Mouse (Mus musculus) kidney, embryonic 14.5 days (tissue): Measurements from ENCODE around the gene Rplp0. TPM values are rescaled to one million over a fixed set of nuclear protein-coding genes. Genes with fewer than 3 reads are reported as not detected.

Source experiments
- ATAC-seq: fragments of 200-750 bp; cut with Nextera tagmentation; 2 replicates; pipeline ENCODE4 v1.8.0; 2017; ENCODE audit warnings: moderate number of reproducible peaks, mild to moderate bottlenecking, moderate TSS enrichment, moderate library complexity; ENCODE audit not compliant: low FRiP score, low TSS enrichment
- H3K27ac ChIP-seq: fragments of 300-500 bp; sonication (generic); 2 replicates; pipeline ENCODE4 v1.5.1; 2014; ENCODE audit warnings: low read depth, mild to moderate bottlenecking, low read length, moderate library complexity, mixed read lengths
- H3K27me3 ChIP-seq: fragments of 300-500 bp; sonication (generic); 2 replicates; pipeline ENCODE4 v1.6.1; 2014; ENCODE audit warnings: mild to moderate bottlenecking, low read length; ENCODE audit not compliant: control insufficient read depth, insufficient read depth
- H3K36me3 ChIP-seq: fragments of 300-500 bp; sonication (generic); 2 replicates; pipeline ENCODE4 v1.6.1; 2014; ENCODE audit warnings: low read length, mixed read lengths; ENCODE audit not compliant: control insufficient read depth, insufficient read depth
- H3K4me1 ChIP-seq: fragments of 300-500 bp; sonication (generic); 2 replicates; pipeline ENCODE4 v1.6.1; 2014; ENCODE audit warnings: low read length, mixed read lengths; ENCODE audit not compliant: control insufficient read depth, insufficient read depth
- H3K4me2 ChIP-seq: fragments of 300-500 bp; sonication (generic); replicated peaks from 2 replicates; pipeline ENCODE4 v1.6.1; 2014; ENCODE audit warnings: low read depth, mild to moderate bottlenecking, low read length
- H3K4me3 ChIP-seq: fragments of 300-500 bp; sonication (generic); 2 replicates; pipeline ENCODE4 v1.5.1; 2014; ENCODE audit warnings: mild to moderate bottlenecking, low read length
- H3K9ac ChIP-seq: fragments of 300-500 bp; sonication (generic); 2 replicates; pipeline ENCODE4 v1.6.1; 2014; ENCODE audit warnings: low read depth, mild to moderate bottlenecking, low read length, moderate library complexity
- H3K9me3 ChIP-seq: fragments of 300-500 bp; sonication (generic); 2 replicates; pipeline ENCODE4 v1.6.1; 2016; ENCODE audit warnings: low read length; ENCODE audit not compliant: control insufficient read depth
- WGBS: fragments of 180-500 bp; shearing (Covaris S2); extraction: QIAGEN DNeasy Blood & Tissue Kit; methylation state at CpG from one replicate; pipeline ENCODE4 v1.1.7; 2014; 5-methylcytosine and 5-hydroxymethylcytosine counted together
- polyA plus RNA-seq: library from polyadenylated mRNA; unstranded; fragments of >200 nt; fragmentation: Nextera tagmentation; extraction: Ambion mirVana; gene quantifications from 2 replicates; pipeline ENCODE4 v1.2.1, GENCODE M21; 2014

Gene Rplp0
- polyA plus RNA-seq, 1 experiment from 2014 or later = 1,879 TPM

DNA sequence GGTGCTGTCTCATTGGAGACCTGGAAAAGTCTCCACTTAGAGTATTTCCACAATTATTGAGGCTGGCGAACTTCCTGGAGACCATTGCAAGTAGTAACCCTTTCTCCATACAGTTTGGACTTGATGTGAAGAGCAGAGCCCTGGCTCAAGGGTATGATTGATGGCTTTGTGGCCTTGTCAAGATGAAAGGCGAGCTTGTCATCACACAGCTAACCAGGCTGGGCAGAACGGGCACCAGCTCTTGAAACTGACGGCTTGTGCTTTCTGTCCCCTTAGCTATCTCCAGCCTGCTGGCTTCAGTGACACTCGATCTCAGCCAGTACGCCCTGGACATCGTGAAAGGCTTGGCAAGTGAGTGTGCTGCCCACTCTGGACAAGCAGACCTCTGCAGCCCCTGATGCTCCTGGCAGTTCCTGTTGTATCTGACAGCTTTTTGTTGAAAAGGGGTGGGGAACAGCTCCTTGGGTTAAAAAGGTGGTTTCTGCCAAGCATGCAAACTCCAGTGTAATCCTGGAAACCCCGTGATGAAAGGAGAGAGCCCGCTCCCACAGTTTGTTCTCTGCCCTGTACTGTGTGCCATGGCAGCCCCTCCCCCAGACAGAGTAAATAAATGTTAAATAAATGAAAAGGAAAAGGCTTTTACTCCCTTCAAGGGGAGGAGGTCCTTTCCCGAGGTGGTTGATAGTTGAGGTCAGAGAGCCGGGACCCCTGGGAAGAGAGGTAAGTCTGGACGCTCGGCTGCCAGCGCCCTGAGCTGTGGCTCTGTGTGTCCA lies 21.1 kb downstream of the Rplp0 start:
- Histone ChIP-seq H3K27me3 (no peaks in the 10 kb centered on the region), H3K36me3 (peaks cover 96% of the 10 kb centered on the region), H3K4me3 (no peak overlapping the region), H3K4me1 (no peaks in the 10 kb centered on the region), H3K9me3 (peaks cover 13% of the 10 kb centered on the region; the same call in 1 of the 2 replicates), H3K27ac (no peak overlapping the region), H3K4me2 (no peak overlapping the region), H3K9ac (no peak overlapping the region)
- ATAC-seq = no peak
- 80% methylated on average over 14 of the region's 14 CpGs for WGBS

DNA sequence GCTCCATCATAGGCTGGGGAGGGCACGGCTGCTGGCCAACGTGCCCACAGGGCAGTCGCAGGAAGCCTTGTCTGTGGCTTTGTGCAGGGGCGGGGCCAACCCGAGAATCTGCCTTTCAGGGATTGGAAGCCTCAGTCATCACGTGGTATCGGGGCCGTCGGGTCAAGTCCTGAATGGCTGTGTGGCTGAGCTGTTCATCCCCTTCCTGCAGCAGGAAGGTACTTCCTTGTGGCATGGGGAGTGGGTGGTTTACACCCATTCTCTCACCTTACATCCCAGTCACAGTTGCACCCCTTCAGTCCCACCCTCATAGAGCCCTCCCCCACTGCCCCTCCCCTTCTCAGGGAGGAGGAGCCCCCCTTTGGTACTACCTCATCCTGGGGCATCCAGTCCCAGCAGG lies 22.4 kb downstream of the Rplp0 start:
- Histone ChIP-seq H3K9me3 (peaks cover 13% of the 10 kb centered on the region; the same call in 1 of the 2 replicates), H3K9ac (no peak overlapping the region), H3K4me3 (no peak overlapping the region), H3K4me1 (no peaks in the 10 kb centered on the region), H3K36me3 (peaks cover 97% of the 10 kb centered on the region), H3K27me3 (no peaks in the 10 kb centered on the region), H3K4me2 (no peak overlapping the region), H3K27ac (no peak overlapping the region)
- WGBS = 90% methylated on average over 9 of the region's 9 CpGs
- no peak for ATAC-seq

DNA sequence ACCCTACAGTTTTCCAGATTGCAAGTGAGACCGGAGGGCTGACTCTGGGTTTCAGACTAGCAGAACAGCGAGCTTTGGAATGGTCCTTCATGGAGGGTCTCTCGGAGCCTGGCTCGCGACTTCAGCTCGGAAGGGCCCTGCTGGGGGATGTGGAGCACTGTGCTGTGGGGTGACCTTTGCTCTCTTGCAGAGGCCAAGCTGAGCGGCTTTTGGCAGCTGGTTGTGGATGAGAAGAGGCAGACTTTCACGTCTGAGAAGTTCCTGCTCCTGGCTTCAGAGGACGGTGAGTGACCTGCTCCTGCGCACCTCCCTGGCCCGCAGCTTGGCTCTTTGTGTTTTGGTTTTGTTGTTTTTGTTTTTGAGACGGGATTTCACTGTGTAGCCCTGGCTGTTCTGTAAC lies 26.3 kb downstream of the Rplp0 start:
- ATAC-seq = no peak
- Histone ChIP-seq H3K9ac (no peak overlapping the region), H3K9me3 (peaks cover 13% of the 10 kb centered on the region; the same call in 1 of the 2 replicates), H3K4me1 (no peaks in the 10 kb centered on the region), H3K27me3 (no peaks in the 10 kb centered on the region), H3K36me3 (peaks cover 97% of the 10 kb centered on the region), H3K27ac (no peak overlapping the region), H3K4me3 (no peak overlapping the region), H3K4me2 (no peak overlapping the region)
- WGBS = 84% methylated on average over 12 of the region's 12 CpGs

DNA sequence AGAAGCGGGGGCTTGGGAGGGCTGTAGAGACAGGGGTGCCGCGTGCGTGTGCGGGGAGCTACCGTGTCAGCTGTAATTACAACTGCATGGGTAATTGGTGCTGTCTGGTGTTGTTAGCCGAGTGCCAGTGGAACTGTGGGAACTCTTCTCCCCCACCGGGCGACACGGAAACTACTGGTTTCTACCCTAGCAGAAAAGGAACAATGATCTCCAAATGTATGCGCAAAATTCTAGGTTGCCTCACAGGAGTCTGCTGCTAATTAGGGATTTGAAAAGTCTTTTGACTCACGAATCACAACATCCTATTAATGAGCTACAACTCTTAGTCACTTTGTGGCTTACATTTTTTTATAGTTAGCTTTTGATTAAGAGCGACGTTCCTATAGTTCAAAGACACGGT lies 26.9 kb downstream of the Rplp0 start:
- peaks cover 97% of the 10 kb centered on the region for H3K36me3 ChIP-seq
- H3K27me3 ChIP-seq = no peaks in the 10 kb centered on the region
- no peaks in the 10 kb centered on the region for H3K4me1 ChIP-seq
- no peak overlapping the region for H3K4me2 ChIP-seq
- no peak overlapping the region for H3K4me3 ChIP-seq
- 94% methylated on average over 15 of the region's 15 CpGs for WGBS
- H3K9ac ChIP-seq = no peak overlapping the region
- peaks cover 13% of the 10 kb centered on the region; the same call in 1 of the 2 replicates for H3K9me3 ChIP-seq
- H3K27ac ChIP-seq = no peak overlapping the region
- no peak for ATAC-seq

DNA sequence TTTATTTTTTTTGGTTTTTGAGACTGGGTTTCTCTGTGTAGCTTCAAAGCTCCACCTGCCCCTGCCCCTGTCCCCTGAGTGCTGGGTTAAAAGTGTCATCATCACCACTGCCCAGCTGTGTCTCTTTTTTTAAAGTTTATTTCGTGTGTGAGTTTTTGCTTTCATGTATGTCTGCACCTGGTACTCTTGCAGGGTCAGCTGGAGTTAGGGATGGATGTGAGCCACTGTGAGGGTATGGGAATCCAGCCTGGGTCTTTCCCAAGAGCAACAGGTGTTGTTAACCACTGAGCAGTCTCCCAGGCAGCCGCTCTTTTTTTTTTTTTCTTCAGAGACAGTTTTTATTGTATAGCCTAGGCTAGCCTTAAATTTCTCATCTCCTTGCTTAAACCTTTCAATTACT lies 27.5 kb downstream of the Rplp0 start:
- peaks cover 97% of the 10 kb centered on the region for H3K36me3 ChIP-seq
- H3K9ac ChIP-seq = no peak overlapping the region
- peaks cover 10% of the 10 kb centered on the region; the same call in 1 of the 2 replicates for H3K9me3 ChIP-seq
- no peaks in the 10 kb centered on the region for H3K27me3 ChIP-seq
- no peak for ATAC-seq
- H3K4me1 ChIP-seq = no peaks in the 10 kb centered on the region
- H3K4me2 ChIP-seq = no peak overlapping the region
- H3K4me3 ChIP-seq = no peak overlapping the region
- no peak overlapping the region for H3K27ac ChIP-seq
- whole genome bisulfite sequencing = 97% methylated on average over 2 of the region's 2 CpGs

DNA sequence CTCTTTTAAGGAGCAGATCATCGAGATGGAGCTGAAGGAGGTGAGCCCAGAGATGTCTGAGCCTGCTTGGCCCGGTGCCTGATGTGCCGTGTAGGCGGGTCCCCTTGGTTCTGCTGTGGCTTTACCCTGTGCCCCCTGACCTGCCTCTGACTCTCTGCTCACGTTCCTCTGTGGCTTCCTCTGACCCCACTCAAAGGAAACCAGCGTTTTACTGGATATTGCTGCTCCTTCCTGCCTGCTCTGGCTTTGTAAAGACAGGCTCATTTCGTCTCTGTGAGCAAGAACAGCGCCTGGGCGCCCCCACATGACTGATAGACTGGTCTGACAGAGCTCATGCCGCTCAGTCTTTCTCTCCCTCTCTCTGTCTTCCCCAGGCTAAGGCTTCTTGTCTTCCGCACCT lies 31.8 kb downstream of the Rplp0 start:
- H3K4me3 ChIP-seq = no peak overlapping the region
- no peaks in the 10 kb centered on the region for H3K4me1 ChIP-seq
- no peak overlapping the region for H3K4me2 ChIP-seq
- H3K27ac ChIP-seq = no peak overlapping the region
- H3K9me3 ChIP-seq = no peaks in the 10 kb centered on the region
- ATAC-seq = no peak
- no peak overlapping the region for H3K9ac ChIP-seq
- WGBS = 77% methylated on average over 11 of the region's 11 CpGs
- no peaks in the 10 kb centered on the region for H3K27me3 ChIP-seq
- H3K36me3 ChIP-seq = peaks cover 97% of the 10 kb centered on the region

DNA sequence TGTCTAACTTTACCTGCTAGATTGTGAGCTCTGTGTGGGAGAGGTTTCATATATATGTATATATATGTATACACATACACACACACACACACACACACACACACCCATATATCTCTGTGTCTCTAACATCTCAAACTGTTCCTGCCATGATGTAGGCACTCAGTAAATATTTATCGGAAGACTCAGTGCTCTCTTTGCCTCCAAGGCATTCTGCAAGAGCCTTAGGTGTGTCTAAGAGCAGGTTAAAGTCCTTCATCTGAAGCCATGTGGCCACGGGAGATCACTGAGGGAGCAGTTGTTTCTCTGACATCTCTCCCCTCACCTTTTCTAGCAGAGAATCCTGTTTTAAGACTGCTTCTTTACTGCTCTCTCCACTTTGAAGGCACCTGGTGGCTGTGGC lies 32.2 kb downstream of the Rplp0 start:
- no peaks in the 10 kb centered on the region for H3K9me3 ChIP-seq
- no peaks in the 10 kb centered on the region for H3K4me1 ChIP-seq
- H3K36me3 ChIP-seq = peaks cover 97% of the 10 kb centered on the region
- no peak overlapping the region for H3K9ac ChIP-seq
- H3K4me2 ChIP-seq = no peak overlapping the region
- no peaks in the 10 kb centered on the region for H3K27me3 ChIP-seq
- no peak overlapping the region for H3K4me3 ChIP-seq
- ATAC-seq = no peak
- no peak overlapping the region for H3K27ac ChIP-seq
- 96% methylated on average over 2 of the region's 2 CpGs for WGBS

DNA sequence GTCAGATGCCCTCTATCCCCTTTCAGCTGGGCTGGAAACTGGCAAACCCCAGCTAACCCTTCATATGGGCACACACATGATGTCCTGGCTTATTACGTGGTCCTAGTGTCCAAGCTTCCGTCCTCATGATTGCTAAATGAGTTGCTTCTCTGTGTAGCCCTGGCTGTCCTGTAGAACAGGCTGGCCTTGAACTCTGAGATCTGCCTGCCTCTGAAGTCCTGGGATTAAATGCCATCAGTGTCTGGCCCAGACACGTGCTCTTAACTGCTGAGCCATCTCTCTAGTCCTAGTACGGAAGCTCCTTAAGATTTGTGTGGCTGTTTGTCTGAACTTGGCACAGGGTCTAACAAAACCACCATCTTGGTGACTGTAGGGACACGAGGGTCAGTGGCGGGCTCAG lies 44.3 kb downstream of the Rplp0 start:
- H3K4me3 ChIP-seq = no peak overlapping the region
- no peak overlapping the region for H3K27ac ChIP-seq
- H3K27me3 ChIP-seq = no peaks in the 10 kb centered on the region
- H3K36me3 ChIP-seq = peaks cover 82% of the 10 kb centered on the region
- no peaks in the 10 kb centered on the region for H3K9me3 ChIP-seq
- H3K9ac ChIP-seq = no peak overlapping the region
- H3K4me2 ChIP-seq = no peak overlapping the region
- ATAC-seq = no peak
- WGBS = 93% methylated on average over 6 of the region's 6 CpGs
- no peaks in the 10 kb centered on the region for H3K4me1 ChIP-seq

DNA sequence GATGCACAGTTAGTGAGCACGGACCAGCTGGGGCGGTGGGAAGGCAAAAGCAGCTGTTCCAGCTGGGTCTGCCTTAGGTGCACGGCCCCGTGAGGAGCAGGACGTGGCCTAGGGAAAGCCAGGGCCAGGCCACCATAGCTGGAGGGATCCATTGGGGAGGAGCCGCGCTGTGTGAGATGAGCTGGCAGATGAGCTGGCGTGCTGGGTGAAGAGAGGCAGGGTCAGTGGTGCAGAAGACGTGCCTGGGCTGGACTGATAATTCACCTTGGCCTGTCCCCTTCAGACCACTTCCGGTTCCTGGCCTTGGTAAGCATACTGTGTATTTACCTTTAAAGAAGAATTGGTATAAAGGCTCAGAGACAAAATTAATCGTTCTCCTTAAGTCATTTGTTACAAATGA lies 52.3 kb downstream of the Rplp0 start:
- Histone ChIP-seq H3K4me2 (no peak overlapping the region), H3K27ac (no peak overlapping the region), H3K9ac (no peak overlapping the region), H3K9me3 (no peaks in the 10 kb centered on the region), H3K27me3 (no peaks in the 10 kb centered on the region), H3K36me3 (peaks cover 91% of the 10 kb centered on the region), H3K4me3 (no peak overlapping the region), H3K4me1 (no peaks in the 10 kb centered on the region)
- ATAC-seq = no peak
- WGBS = 90% methylated on average over 11 of the region's 11 CpGs
